Mouse (Mus musculus) ES-E14 (cell line): Measurements from ENCODE around the gene Sema3b.

Source experiments
- MAFK ChIP-seq: IDR thresholded peaks from 2 replicates; pipeline ENCODE4 v1.6.1; 2014; ENCODE audit warnings: mild to moderate bottlenecking, low read depth, low read length, inconsistent platforms; ENCODE audit not compliant: insufficient read depth
- ZC3H11A ChIP-seq: IDR thresholded peaks from 2 replicates; pipeline ENCODE4 v1.6.1; 2012; ENCODE audit warnings: low read depth, mild to moderate bottlenecking, inconsistent platforms, low read length, borderline replicate concordance
- ZNF384 ChIP-seq: IDR thresholded peaks from 2 replicates; pipeline ENCODE4 v1.6.1; 2012; ENCODE audit warnings: low read depth, low read length, inconsistent platforms

GRCm38 (mm10) chr9:107657144-107657543, 48.1 kb upstream of the Sema3b start:
- TF ChIP-seq MAFK (no peak), ZC3H11A (no peak), ZNF384 (no peak)
